Mouse (Mus musculus): ENCODE measurements at regions not wholly inside any gene's neighbourhood (a gene's known extent, or its start where the extent isn't known, plus 50 kb on each side); places are given as distances from the start of the nearest gene placed in this dataset.

GRCm38 (mm10) chr3:134763264-134763936, 65.4 kb upstream of the Tacr3 start:
- H3K27me3 ChIP-seq (replicated peaks; ENCODE audit: control insufficient read depth, insufficient read depth, low read length), result no peaks in the 10 kb centered on the region
- 70% methylated on average over 4 of the region's 4 CpGs for WGBS
- DNase-seq (ENCODE audit: low spot score), result no peak
- H3K4me1 ChIP-seq (replicated peaks; ENCODE audit: control insufficient read depth, insufficient read depth, low read length), result no peaks in the 10 kb centered on the region
- H3K9me3 ChIP-seq (ENCODE audit: control insufficient read depth, low read length), result no peaks in the 10 kb centered on the region
- H3K36me3 ChIP-seq (ENCODE audit: control insufficient read depth, insufficient read depth, low read length), result no peaks in the 10 kb centered on the region
- H3K9ac ChIP-seq (ENCODE audit: low read depth, low read length), result no peak overlapping the region
- no peak overlapping the region for H3K4me2 ChIP-seq
- no peak overlapping the region for H3K4me3 ChIP-seq (ENCODE audit: low read depth, low read length)
- ATAC-seq (replicated peaks; ENCODE audit: low FRiP score), result no peak
- H3K27ac ChIP-seq (ENCODE audit: low read depth, low read length), result no peak overlapping the region
